Mouse (Mus musculus) myocyte (in vitro differentiated cells): ENCODE results near the gene Ppara. TPM values are rescaled to one million over a fixed set of nuclear protein-coding genes. Genes with fewer than 3 reads are reported as not detected.

Source experiments
- H3K27me3 ChIP-seq: one replicate; pipeline ENCODE4 v1.6.1; 2011; ENCODE audit not compliant: control insufficient read depth, insufficient read depth, insufficient read length
- H3K36me3 ChIP-seq: one replicate; pipeline ENCODE4 v1.6.1; 2011; ENCODE audit not compliant: control insufficient read depth, insufficient read depth
- H3K4me2 ChIP-seq: one replicate; pipeline ENCODE4 v1.6.1; 2011; ENCODE audit warnings: low read depth, control low read depth
- H3K4me3 ChIP-seq: one replicate; pipeline ENCODE4 v1.5.1; 2011; ENCODE audit warnings: mild to moderate bottlenecking, control low read depth, moderate library complexity
- H3K79me2 ChIP-seq: one replicate; pipeline ENCODE4 v1.6.1; 2011; ENCODE audit not compliant: control insufficient read depth, insufficient read depth
- H3ac ChIP-seq: one replicate; pipeline ENCODE4 v1.6.1; 2011; ENCODE audit not compliant: control insufficient read depth, insufficient read length
- CEBPB ChIP-seq: IDR thresholded peaks from 2 replicates; pipeline ENCODE4 v1.6.1; 2011; ENCODE audit warnings: mild to moderate bottlenecking, moderate library complexity; ENCODE audit not compliant: poor library complexity, insufficient read depth, severe bottlenecking
- E2F4 ChIP-seq: IDR thresholded peaks from one replicate; pipeline ENCODE4 v1.6.1; 2011; ENCODE audit warnings: mild to moderate bottlenecking, control low read depth, moderate library complexity; ENCODE audit not compliant: insufficient read depth
- MAX ChIP-seq: IDR thresholded peaks from one replicate; pipeline ENCODE4 v1.6.1; 2011; ENCODE audit warnings: low read depth, mild to moderate bottlenecking, control low read depth
- MYOD1 ChIP-seq, 3 experiments: IDR thresholded peaks; one replicate each; pipeline ENCODE4 v1.6.1; 2011; ENCODE audit warnings: control low read depth in 2 of 3, low read depth in 2 of 3, mild to moderate bottlenecking in 2 of 3, moderate library complexity in 1 of 3; ENCODE audit not compliant: insufficient read length in 2 of 3, control insufficient read depth in 1 of 3
- MYOG ChIP-seq, 3 experiments: IDR thresholded peaks; one replicate each; pipeline ENCODE4 v1.6.1; 2011; ENCODE audit warnings: control low read depth in 2 of 3, low read depth in 2 of 3, mild to moderate bottlenecking in 2 of 3; ENCODE audit not compliant: insufficient read length in 2 of 3, control insufficient read depth in 1 of 3, insufficient read depth in 1 of 3
- POLR2A ChIP-seq: IDR thresholded peaks from one replicate; pipeline ENCODE4 v1.6.1; 2011; ENCODE audit warnings: low read depth, mild to moderate bottlenecking, control low read depth, moderate library complexity; ENCODE audit not compliant: insufficient read length
- POLR2AphosphoS2 ChIP-seq: IDR thresholded peaks from one replicate; pipeline ENCODE4 v1.6.1; 2011; ENCODE audit warnings: low read depth, control low read depth; ENCODE audit not compliant: insufficient read length
- REST ChIP-seq: IDR thresholded peaks from one replicate; pipeline ENCODE4 v1.6.1; 2011; ENCODE audit warnings: mild to moderate bottlenecking, control low read depth, moderate library complexity; ENCODE audit not compliant: insufficient read depth, insufficient read length
- SRF ChIP-seq: IDR thresholded peaks from one replicate; pipeline ENCODE4 v1.6.1; 2011; ENCODE audit warnings: low read depth; ENCODE audit not compliant: control insufficient read depth, insufficient read length
- TCF12 ChIP-seq: IDR thresholded peaks from one replicate; pipeline ENCODE4 v1.6.1; 2011; ENCODE audit warnings: mild to moderate bottlenecking, control low read depth; ENCODE audit not compliant: poor library complexity, insufficient read depth, severe bottlenecking
- TCF3 ChIP-seq: IDR thresholded peaks from one replicate; pipeline ENCODE4 v1.6.1; 2011; ENCODE audit warnings: low read depth, control low read depth; ENCODE audit not compliant: insufficient read length
- USF1 ChIP-seq: IDR thresholded peaks from one replicate; pipeline ENCODE4 v1.6.1; 2011; ENCODE audit warnings: low read depth, mild to moderate bottlenecking, control low read depth, moderate library complexity
- polyA plus RNA-seq: library from polyadenylated mRNA; unstranded; fragments of >200 nt; fragmentation: generic; extraction: Trizol; gene quantifications from one replicate; pipeline ENCODE4 v1.2.1, GENCODE M21; 2012; ENCODE audit warnings: missing spikeins

The Ppara gene
- polyA plus RNA-seq, 1 experiment: 0.12 TPM

DNA sequence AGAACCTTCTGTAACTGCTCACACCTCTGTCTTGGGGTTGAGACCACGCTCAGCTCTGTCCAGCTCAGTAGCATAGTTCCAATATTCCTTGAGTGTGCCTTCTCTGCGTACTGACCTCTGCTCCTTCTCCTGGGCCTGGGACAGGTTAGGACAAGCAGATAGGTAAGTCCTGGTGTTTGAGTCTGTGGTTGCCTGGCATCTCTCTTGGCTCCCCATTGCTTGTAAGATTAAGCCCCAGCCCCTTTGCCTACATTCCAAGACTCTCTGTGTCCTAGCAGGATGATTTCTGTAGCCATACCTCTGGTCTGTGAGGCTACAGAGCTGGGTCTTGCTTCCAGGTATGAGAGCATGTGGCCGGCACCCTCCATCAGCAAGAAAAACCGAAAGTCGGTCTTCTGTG is 6.6 kb upstream of the Ppara start:
- Histone ChIP-seq H3K4me2 (no peak overlapping the region), H3ac (no peak overlapping the region), H3K4me3 (no peak overlapping the region), H3K27me3 (peaks cover 69% of the 10 kb centered on the region), H3K36me3 (no peaks in the 10 kb centered on the region), H3K79me2 (no peaks in the 10 kb centered on the region)
- TF ChIP-seq MYOD1 (IDR thresholded peaks at IDR 0.05; ENCODE audit: control insufficient read depth in 1 of 3, insufficient read length in 2 of 3, low read depth in 2 of 3) (no peak), SRF (no peak), POLR2AphosphoS2 (no peak), MYOG (IDR thresholded peaks at IDR 0.05; ENCODE audit: control insufficient read depth in 1 of 3, insufficient read depth in 1 of 3, insufficient read length in 2 of 3, low read depth in 2 of 3) (no peak), POLR2A (no peak), TCF12 (no peak), E2F4 (no peak)

GRCm38 (mm10) chr15:85729256-85729655 is 5.5 kb upstream of the Ppara start:
- H3K4me2 ChIP-seq: no peak overlapping the region
- H3K4me3 ChIP-seq: no peak overlapping the region
- TF ChIP-seq SRF (no peak), POLR2AphosphoS2 (no peak), E2F4 (no peak)
- H3ac ChIP-seq: no peak overlapping the region
- peaks cover 66% of the 10 kb centered on the region for H3K27me3 ChIP-seq
- H3K36me3 ChIP-seq: no peaks in the 10 kb centered on the region
- no peaks in the 10 kb centered on the region for H3K79me2 ChIP-seq

DNA sequence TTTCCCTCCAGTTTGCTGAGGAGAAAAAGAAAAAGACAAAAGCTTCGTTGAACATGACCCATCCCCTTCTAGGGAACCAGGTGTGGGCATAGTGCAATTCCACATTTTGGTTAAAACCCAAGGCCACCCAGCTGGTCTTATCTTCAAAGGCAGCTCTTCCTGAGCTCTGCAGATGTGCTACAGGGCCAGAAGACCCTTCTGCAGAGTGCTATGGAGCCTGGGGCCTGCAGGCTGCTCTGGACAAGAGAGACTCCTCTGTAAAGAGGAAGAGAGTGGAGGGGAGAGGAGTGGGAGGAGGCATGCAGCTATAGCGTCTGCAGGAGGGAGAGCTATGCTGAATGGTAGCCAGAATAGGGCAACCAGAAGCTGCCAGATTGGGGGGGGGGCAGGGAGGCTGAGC is 4.8 kb upstream of the Ppara start:
- no peak for TF ChIP-seq POLR2AphosphoS2
- TF ChIP-seq REST: no peak
- no peak for TF ChIP-seq MAX
- H3K79me2 ChIP-seq: no peaks in the 10 kb centered on the region

GRCm38 (mm10) chr15:85731885-85732603 is 2.7 kb upstream of the Ppara start:
- no peak overlapping the region for H3ac ChIP-seq
- H3K4me2 ChIP-seq: no peak overlapping the region
- TF ChIP-seq CEBPB: no peak
- TF ChIP-seq USF1: no peak
- no peak for TF ChIP-seq SRF
- no peak for TF ChIP-seq POLR2A
- no peak for TF ChIP-seq REST
- TF ChIP-seq TCF3: no peak
- TF ChIP-seq MYOD1 (IDR thresholded peaks at IDR 0.05; ENCODE audit: control insufficient read depth in 1 of 3, insufficient read length in 2 of 3, low read depth in 2 of 3): no peak
- no peak for TF ChIP-seq MAX
- TF ChIP-seq POLR2AphosphoS2: no peak
- no peak for TF ChIP-seq MYOG (IDR thresholded peaks at IDR 0.05; ENCODE audit: control insufficient read depth in 1 of 3, insufficient read depth in 1 of 3, insufficient read length in 2 of 3, low read depth in 2 of 3)
- TF ChIP-seq E2F4: no peak
- no peak for TF ChIP-seq TCF12
- H3K79me2 ChIP-seq: no peaks in the 10 kb centered on the region
- no peaks in the 10 kb centered on the region for H3K36me3 ChIP-seq
- no peak overlapping the region for H3K4me3 ChIP-seq
- H3K27me3 ChIP-seq: peaks cover 69% of the 10 kb centered on the region

More for the DNA sequence above, 4.8 kb upstream of the Ppara start:
- Histone ChIP-seq H3K4me2 (no peak overlapping the region), H3K36me3 (no peaks in the 10 kb centered on the region), H3ac (no peak overlapping the region), H3K4me3 (no peak overlapping the region), H3K27me3 (peaks cover 66% of the 10 kb centered on the region)

GRCm38 (mm10) chr15:85732604-85732968 is 2.2 kb upstream of the Ppara start:
- Histone ChIP-seq H3K4me2 (no peak overlapping the region), H3ac (no peak overlapping the region), H3K27me3 (peaks cover 67% of the 10 kb centered on the region), H3K36me3 (no peaks in the 10 kb centered on the region), H3K4me3 (no peak overlapping the region), H3K79me2 (no peaks in the 10 kb centered on the region)
- TF ChIP-seq TCF3 (no peak), TCF12 (no peak), E2F4 (no peak)
